Mouse (Mus musculus) heart, adult 18-20 months (tissue): ENCODE measurements around the gene Sall2. TPM values are rescaled to one million over a fixed set of nuclear protein-coding genes. Genes with fewer than 3 reads are reported as not detected.
"Not testable (repeated sequence)": the region's sequence is repeated elsewhere in the genome, so short reads cannot be mapped to it uniquely, and the experiment has no call there.

ENCODE experiments used
- DNase-seq, 2 experiments: peaks; one replicate each; pipeline ENCODE4 v3.0.0; 2021 to 2022; ENCODE audit warnings: mixed read lengths in 1 of 2
- long read RNA-seq, 2 experiments: library from polyadenylated mRNA; stranded (forward); transcript quantifications; one replicate each; pipeline ENCODE4 v2.0.0; 2021
- total RNA-seq, 2 experiments: library from RNA; stranded (reverse); gene quantifications; 2 replicates each; pipeline ENCODE4 v1.2.3; 2021

The Sall2 gene
- 1 to 10 TPM in 1 of 2 experiments, under 1 TPM in 1; 0.97 to 1.0 TPM for total RNA-seq
- long read RNA-seq, experiment 1, partial matches to known transcripts: 0 of 4 reads
- long read RNA-seq, experiment 1, other reads (novel, unspliced or antisense): 4 of 4 reads
- long read RNA-seq, experiment 2: 0 reads

DNA sequence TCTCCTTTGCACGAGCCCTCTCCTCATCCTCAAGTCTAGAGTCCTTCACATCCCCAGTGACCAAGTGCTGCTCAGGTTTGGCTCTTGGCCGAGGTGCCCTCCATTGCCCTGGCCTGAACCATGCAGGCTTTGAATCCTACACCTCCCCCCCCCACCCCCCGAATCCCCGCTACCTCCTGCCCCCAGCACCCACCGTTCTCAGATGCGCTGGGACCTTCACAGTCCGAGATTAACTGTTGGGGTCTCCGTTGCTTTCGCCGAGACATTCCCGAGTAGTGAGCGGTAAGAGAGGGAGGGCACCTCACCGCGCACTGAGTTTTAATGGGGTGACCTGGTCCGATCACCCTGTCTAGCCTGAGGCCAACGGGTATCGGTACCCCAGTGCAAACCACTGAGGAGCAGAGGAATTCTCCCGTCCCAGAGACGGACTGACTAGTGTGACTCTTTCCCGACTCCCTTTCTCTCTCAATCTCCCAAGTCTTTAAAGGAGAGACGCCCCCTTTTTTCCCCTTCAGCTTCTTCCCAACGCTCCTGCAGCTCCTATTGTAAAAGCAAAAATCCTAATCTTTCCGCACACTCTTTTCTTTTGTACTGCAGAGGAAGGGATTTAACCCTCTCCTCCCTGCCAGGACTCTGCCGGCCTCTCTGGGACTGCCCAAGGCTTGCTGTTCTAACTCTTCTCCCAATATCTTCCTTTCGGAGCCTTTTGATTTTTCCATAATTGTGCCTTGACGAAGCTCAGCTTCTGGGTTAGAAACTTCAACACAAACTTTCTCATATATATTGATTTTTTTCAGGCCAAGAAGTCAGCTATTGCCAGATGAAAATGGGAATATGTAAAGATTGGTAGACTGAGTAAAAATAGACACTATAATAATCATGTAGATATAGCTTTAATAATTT, at the start of gene Sall2:
TSS of gene Sall2 (minus strand) at position 853 of the 903 bp plus-strand sequence.
- no peak for DNase-seq

DNA sequence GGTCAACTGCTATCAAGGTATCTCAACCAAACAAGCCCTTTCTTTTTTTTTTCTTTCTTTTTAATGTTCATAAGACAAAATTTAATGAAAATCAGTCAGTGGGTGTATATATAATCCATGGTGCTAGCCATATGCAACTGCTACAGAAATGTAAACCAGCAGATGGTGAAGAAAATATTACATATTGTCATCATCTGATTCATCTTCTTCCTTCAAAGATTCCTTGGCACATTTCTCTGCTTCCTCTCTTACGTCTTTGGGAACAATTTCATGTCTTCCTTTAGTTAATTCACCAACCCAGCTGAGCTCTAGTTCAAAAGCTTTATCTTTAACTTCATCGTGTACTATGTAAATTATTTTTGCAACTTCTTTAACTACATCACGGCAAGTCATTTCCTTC, 40.2 kb upstream of the Sall2 start:
- DNase-seq: no peak

DNA sequence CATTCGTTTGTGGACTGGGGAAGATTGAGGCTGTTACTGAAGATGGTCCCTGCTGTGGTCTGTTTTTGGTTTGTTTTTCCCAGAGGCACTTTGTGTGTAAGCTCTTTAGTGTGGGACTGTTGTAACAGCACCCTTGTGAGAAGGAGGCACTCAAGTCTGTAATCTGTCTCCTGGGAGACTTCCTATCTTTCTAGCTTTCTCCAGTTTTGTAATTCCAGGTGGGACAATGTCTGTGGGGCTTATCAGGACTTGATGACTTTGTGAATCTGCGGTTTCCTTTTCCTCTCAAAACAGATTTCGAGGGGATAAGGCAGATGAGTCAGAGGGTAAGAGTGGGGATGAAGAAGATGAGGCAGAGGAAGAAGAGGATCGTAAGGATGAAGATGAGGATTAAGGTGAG, 27.7 kb upstream of the Sall2 start, which contains the start of gene Olfr1513:
TSS of gene Olfr1513 (minus strand) at position 101 of the 400 bp plus-strand sequence.
- no peak for DNase-seq

DNA sequence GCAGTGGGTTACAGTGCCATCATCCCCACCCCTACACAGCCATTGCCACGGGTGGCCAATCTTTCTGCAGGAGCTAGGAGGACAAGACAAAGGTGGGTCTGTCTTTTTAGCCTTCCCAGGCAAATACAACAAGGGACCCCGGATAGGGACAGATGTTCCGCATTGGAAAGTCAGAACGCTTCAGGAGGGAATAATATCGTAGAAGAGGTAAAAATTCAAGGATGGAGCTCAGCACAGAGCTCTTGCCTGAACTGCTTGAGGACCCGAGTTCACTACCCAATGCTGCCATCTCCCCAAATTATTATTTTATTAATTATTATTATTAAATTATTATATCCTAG, 10.9 kb upstream of the Sall2 start:
- no peak for DNase-seq

GRCm38 (mm10) chr14:52338751-52339511, 10.4 kb upstream of the Sall2 start:
- DNase-seq: peak; percentile 55 to 76

- no peak for DNase-seq
These were observed 3.6 kb upstream of the Sall2 start for GRCm38 (mm10) chr14:52332171-52332570.

DNA sequence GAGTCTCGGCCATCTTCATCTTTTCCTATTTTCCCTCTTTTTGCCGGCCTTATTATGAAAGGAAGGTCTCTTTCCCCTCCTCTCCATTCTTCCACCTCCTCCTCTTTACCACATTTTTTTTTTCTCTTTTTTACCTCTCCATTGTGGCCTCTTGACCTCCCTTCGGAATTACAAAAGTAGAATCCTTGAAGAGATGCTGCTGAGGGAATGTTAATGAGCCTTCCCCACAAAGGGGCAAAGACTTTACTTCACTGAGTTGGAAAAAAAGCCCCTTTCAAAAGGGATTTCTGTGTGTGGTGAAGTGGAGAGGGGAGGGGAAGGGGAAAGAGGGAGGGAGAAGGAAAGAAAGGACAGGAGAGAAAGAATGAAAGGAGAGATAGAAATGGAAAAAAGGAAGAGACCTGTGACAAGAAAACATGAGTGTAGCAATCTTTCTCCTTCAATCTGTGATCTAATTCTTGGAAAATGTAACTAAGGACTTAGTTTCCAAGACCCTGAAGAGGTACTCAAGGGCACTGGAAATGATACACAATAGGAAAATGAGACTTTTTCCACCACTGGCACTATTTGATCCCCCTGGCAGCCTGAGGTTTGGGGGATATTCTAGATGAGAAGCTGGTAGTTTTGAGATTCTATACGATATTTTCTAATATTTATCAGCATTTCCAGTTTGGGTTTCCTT, 2.6 kb upstream of the Sall2 start:
- no peak for DNase-seq

GRCm38 (mm10) chr14:52327375-52327901, 1.1 kb downstream of the Sall2 start:
- no peak for DNase-seq

- DNase-seq: no peak
These were observed 2.7 kb downstream of the Sall2 start for GRCm38 (mm10) chr14:52325890-52326289.

DNA sequence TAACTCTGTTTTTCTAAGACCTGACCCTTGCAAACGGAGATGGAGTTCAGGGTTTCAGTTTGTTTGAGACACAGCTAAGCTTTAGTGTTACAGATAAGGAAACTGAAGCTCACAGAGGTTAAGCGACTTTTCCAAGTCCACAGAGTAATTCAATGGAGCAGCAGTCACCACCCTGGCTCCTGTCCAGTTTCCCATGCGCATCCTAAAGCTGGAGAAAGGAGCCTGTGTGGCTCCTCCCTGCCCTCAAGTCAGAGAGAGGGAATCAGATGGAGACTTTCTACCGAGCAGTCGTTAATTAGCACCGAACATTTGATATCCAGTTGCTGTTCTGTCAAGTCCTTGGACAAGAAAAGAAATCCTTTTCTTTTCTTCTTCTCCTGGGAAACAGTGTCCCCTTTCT, 9.2 kb downstream of the Sall2 start:
- no peak for DNase-seq

GRCm38 (mm10) chr14:52316441-52317225, 11.9 kb downstream of the Sall2 start:
- DNase-seq: peak in 1 of 2 experiments; percentile 42

- peak; percentile 60 to 67 for DNase-seq
These were observed 12.6 kb downstream of the Sall2 start for GRCm38 (mm10) chr14:52315792-52316440.

- DNase-seq: no peak
These were observed 13.2 kb downstream of the Sall2 start for GRCm38 (mm10) chr14:52315283-52315780.

GRCm38 (mm10) chr14:52314808-52315150, 13.8 kb downstream of the Sall2 start:
- no peak for DNase-seq

GRCm38 (mm10) chr14:52313931-52314807, 14.4 kb downstream of the Sall2 start:
- DNase-seq: no peak

DNA sequence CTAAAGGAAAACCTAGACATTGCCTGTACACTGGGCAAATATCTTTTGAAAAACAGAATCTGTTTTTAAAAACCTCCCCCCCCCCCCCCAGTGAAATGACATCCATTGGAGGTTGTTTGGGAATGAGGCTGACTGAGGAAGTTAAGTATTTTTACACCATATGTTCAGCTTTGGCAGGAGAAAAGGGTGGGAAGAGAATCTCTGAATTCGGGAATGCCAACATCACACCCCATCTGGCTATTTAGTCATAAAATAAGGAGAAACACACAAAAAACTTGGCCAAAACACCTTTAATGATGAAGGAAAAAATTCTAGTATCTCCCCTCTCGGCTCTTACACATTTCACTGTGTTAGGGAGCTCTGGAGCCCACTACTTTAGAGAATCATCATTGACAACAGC, 17.7 kb downstream of the Sall2 start:
- DNase-seq: no peak

DNA sequence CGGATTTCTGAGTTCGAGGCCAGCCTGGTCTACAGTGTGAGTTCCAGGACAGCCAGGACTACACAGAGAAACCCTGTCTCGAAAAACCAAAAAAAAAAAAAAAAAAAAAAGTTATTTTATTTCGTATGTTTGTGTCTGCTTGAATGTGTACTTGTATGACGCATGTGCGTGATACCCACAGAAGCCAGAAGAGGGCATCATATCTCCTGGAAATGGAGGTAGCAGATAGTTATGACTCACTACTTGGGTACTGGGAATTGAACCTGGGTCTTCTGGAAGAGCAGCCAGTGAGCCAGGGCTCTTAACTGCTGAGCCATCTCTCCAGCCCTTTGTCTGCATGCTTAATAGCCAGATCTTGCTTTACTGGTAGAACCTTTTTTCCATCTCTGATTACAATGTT, 18.2 kb downstream of the Sall2 start:
- not testable (repeated sequence) for DNase-seq

DNA sequence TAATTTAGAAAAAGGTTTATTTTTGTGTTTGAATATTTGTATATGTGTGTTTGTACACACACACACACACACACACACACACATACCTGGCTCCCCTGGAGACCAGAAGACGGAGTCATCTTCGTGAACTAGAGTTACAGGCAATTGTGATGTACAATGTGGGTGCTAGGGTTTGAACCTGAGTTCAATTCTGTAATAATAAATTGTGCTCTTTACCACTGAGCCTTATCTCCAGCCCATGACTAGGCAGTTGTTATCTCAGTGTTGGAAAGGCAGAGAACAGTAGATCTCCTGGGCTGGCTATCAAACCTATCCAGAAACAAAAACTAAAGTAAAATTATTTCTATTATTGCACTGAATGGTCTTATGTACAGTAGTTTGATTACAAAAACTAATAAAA, 22.5 kb downstream of the Sall2 start:
- DNase-seq: no peak

DNA sequence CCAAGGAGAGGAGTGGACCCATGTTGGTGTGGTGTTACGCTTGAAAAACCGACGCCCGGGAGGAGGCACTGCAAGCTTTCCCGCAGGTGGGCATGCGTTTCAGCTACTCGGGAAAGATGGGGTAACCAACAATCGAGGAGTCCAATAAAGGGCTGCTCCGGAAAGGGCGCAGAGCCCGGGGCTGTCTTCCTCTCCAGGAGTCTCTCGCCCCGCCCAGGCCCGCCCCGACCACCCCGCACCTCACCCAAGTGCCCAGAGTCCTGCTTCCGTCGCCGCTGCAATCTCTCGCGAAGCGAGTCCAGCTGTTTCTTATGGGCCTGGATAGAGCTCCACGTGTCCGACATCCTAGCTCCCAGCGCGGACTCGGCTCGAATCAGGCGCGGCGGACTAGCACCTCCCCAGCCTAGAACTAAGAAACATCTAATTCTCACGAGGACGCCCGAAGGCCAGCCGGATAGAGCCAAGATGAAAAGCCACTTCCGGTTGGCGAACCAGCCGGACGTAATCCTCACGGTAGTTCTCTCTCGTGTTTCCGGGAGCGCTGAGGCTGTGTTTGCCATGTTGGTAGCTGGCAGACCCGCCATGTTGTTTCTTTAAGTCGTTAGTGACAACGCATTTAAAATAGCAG, 23.8 kb downstream of the Sall2 start, which contains the start of gene Mettl3:
TSS of gene Mettl3 (minus strand) at position 485 of the 628 bp plus-strand sequence.
- peak; percentile 93 to 95 for DNase-seq
